Mouse (Mus musculus): ENCODE measurements around the gene Bcl7c.

GRCm38 (mm10) chr7:127746494-127747491 is 38.1 kb upstream of the Bcl7c start:
- TF ChIP-seq CTCF (IDR thresholded peaks at IDR 0.05; ENCODE audit: low read depth, low read length) (no peak), TAL1 (conservative IDR thresholded peaks at IDR 0.05; ENCODE audit: low read depth, low read length) (no peak), GATA1 (IDR thresholded peaks at IDR 0.05; ENCODE audit: borderline replicate concordance, low read length) (no peak), POLR2AphosphoS5 (IDR thresholded peaks at IDR 0.05; ENCODE audit: insufficient replicate concordance, low read depth, low read length) (no peak), GATA2 (IDR thresholded peaks at IDR 0.05; ENCODE audit: borderline replicate concordance, low read depth, low read length) (no peak)
